Mouse (Mus musculus) midbrain, embryonic 11.5 days (tissue): ENCODE results near the gene Map3k13. TPM values are rescaled to one million over a fixed set of nuclear protein-coding genes. Genes with fewer than 3 reads are reported as not detected.

Experiments
- ATAC-seq: fragments of 200-750 bp; cut with Nextera tagmentation; 2 replicates; pipeline ENCODE4 v1.8.0; 2017; ENCODE audit warnings: moderate TSS enrichment, moderate library complexity; ENCODE audit not compliant: low FRiP score
- DNase-seq: peaks from one replicate; pipeline ENCODE4 v3.0.0; 2015; ENCODE audit warnings: low spot score; ENCODE audit errors: missing footprints
- H3K27ac ChIP-seq: fragments of 300-500 bp; sonication (generic); 2 replicates; pipeline ENCODE4 v1.5.1; 2014; ENCODE audit warnings: low read depth, low read length
- H3K27me3 ChIP-seq: fragments of 300-500 bp; sonication (generic); 2 replicates; pipeline ENCODE4 v1.6.1; 2014; ENCODE audit warnings: mild to moderate bottlenecking, low read length, moderate library complexity, mixed read lengths; ENCODE audit not compliant: control insufficient read depth, insufficient read depth
- H3K36me3 ChIP-seq: fragments of 300-500 bp; sonication (generic); 2 replicates; pipeline ENCODE4 v1.6.1; 2014; ENCODE audit warnings: mild to moderate bottlenecking, low read length, moderate library complexity, mixed read lengths; ENCODE audit not compliant: control insufficient read depth, insufficient read depth
- H3K4me1 ChIP-seq: fragments of 300-500 bp; sonication (generic); 2 replicates; pipeline ENCODE4 v1.6.1; 2014; ENCODE audit warnings: low read length; ENCODE audit not compliant: control insufficient read depth, insufficient read depth
- H3K4me2 ChIP-seq: fragments of 300-500 bp; sonication (generic); 2 replicates; pipeline ENCODE4 v1.6.1; 2014; ENCODE audit warnings: mild to moderate bottlenecking, moderate library complexity
- H3K4me3 ChIP-seq: fragments of 300-500 bp; sonication (generic); 2 replicates; pipeline ENCODE4 v1.5.1; 2014; ENCODE audit warnings: low read depth, low read length
- H3K9ac ChIP-seq: fragments of 300-500 bp; sonication (generic); 2 replicates; pipeline ENCODE4 v1.6.1; 2014; ENCODE audit warnings: low read length
- H3K9me3 ChIP-seq: fragments of 300-500 bp; sonication (generic); 2 replicates; pipeline ENCODE4 v1.6.1; 2016; ENCODE audit warnings: low read length; ENCODE audit not compliant: control insufficient read depth
- WGBS: fragments of 180-500 bp; shearing (Covaris S2); extraction: QIAGEN DNeasy Blood & Tissue Kit; methylation state at CpG from one replicate; pipeline ENCODE4 v1.1.7; 2014; 5-methylcytosine and 5-hydroxymethylcytosine counted together
- polyA plus RNA-seq: library from polyadenylated mRNA; unstranded; fragments of >200 nt; fragmentation: Nextera tagmentation; extraction: Ambion mirVana; gene quantifications from 2 replicates; pipeline ENCODE4 v1.2.1, GENCODE M21; 2014

Map3k13 gene
- polyA plus RNA-seq, 1 experiment from 2014 or later: 5.1 TPM

DNA sequence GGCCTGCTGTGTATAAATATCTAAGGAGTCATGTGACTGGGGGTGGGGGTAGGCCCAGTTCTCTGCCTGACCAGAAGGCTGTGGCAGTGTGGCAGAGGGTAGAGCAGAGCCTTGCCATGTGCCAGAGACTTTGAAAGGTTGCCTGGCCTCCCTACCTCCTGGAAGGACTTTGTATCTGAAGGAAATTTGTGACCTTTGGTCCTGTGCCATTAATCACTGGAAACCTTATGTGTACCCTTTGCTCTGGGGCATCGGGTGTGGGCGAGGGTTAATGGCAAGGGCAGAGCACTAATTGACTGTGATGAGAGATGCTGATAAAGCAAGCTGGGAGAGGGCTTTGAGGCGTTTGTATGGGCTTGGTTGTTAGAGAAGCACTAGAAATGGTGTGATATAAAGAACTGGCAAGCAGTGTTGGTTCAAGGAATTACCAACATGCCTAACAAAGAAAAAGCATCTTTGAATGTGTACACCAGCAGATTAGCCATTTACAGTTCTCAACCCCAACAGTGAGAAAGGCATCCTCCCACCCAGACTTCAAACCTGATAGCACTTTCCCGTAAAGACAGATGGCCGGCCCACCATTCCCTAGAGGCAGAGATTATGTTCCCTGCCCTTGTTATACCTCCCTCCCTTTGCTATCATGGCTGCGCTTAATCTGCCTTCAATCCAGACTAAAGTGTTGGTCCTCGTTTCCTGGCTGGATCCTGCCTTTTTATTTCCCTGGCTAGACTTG, 71.3 kb downstream of the Map3k13 start:
- DNase-seq (no peak), ATAC-seq (0 out of 2 replicates have a peak, but pooled peaks have one; percentile 47)
- no peaks in the 10 kb centered on the region for H3K9me3 ChIP-seq
- no peak overlapping the region for H3K4me3 ChIP-seq
- WGBS: 55% methylated on average over 7 of the region's 7 CpGs
- no peak overlapping the region for H3K9ac ChIP-seq
- no peaks in the 10 kb centered on the region for H3K27me3 ChIP-seq
- peak overlapping the region; percentile 62 for H3K27ac ChIP-seq
- H3K4me1 ChIP-seq: peaks cover 4% of the 10 kb centered on the region; the same call in 1 of the 2 replicates
- H3K4me2 ChIP-seq: no peak overlapping the region
- H3K36me3 ChIP-seq: no peaks in the 10 kb centered on the region

DNA sequence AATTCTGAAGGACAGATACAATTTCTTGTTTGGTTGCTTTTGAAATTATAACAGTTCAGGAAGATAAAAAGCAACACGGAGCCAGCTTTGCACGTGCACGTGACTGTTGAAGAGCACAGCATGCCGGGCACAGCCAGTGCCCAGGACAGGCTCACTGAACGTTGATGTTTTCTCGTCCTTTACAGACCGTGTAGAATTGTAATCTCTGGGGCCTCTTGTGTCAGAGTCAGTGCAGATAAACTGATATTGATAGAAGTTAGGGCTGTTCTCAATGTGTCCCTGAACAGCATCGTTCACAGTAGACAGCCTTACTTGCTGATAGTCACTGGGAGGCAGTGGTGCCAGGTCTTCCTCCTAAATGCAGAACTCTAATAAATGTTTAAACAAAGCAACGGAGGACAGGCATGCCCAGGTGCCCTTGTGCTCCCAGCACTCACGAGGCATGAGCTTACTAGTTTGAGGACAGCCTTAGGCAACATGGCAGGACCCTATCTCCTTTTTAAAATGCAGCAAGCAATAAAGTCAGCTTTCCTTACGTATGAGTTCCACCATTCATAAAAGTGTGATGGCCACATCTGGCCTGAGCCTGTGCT, 71.9 kb downstream of the Map3k13 start:
- no peaks in the 10 kb centered on the region for H3K9me3 ChIP-seq
- peak overlapping the region; percentile 62 for H3K27ac ChIP-seq
- no peak overlapping the region for H3K4me3 ChIP-seq
- 80% methylated on average over 11 of the region's 11 CpGs for WGBS
- peaks cover 4% of the 10 kb centered on the region; the same call in 1 of the 2 replicates for H3K4me1 ChIP-seq
- H3K4me2 ChIP-seq: no peak overlapping the region
- no peak overlapping the region for H3K9ac ChIP-seq
- ATAC-seq (no peak), DNase-seq (no peak)
- H3K27me3 ChIP-seq: no peaks in the 10 kb centered on the region
- no peaks in the 10 kb centered on the region for H3K36me3 ChIP-seq

DNA sequence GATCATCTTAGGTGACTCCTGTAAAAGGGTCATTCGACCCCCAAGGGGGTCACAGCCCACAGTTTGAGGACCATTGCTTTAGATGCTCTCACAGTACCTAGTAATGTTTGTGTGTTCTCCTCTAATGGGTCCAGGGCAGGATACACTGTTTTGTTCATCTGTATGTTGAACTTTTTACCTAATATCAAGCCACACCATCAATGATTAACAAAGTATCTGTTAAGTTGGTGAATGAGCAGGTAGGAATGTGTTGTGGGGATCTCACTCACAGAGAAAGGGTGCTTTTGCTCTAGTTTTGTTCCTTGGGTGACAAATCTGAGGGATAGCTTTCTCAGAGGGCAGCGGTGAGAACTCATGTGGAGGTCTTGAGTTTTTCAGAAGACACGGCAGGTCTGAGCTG, 73.6 kb downstream of the Map3k13 start:
- DNase-seq (no peak), ATAC-seq (no peak)
- H3K9ac ChIP-seq: no peak overlapping the region
- WGBS: 82% methylated on average over 3 of the region's 3 CpGs
- H3K27ac ChIP-seq: no peak overlapping the region
- H3K9me3 ChIP-seq: no peaks in the 10 kb centered on the region
- H3K4me2 ChIP-seq: no peak overlapping the region
- no peaks in the 10 kb centered on the region for H3K36me3 ChIP-seq
- H3K4me1 ChIP-seq: peaks cover 4% of the 10 kb centered on the region; the same call in 1 of the 2 replicates
- H3K4me3 ChIP-seq: no peak overlapping the region
- no peaks in the 10 kb centered on the region for H3K27me3 ChIP-seq

DNA sequence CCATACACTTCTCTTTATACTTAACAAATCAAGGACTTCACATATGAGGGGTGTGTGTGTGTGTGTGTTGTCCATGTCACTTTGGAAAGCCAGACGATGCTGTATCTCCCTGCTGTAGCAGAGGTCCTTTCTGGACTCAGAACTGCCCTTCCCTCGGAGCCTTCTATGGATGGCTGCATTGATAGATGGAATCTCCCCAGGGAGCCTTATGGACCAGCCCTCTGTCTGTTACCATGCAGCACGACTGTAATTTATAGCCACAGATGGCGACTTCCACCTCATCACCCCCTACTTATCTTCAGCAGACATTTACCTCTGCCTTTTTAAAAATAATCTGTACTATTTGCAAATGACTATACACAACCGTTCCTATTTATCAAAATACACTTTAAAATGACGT, 74.5 kb downstream of the Map3k13 start:
- H3K36me3 ChIP-seq: no peaks in the 10 kb centered on the region
- H3K9ac ChIP-seq: no peak overlapping the region
- DNase-seq (no peak), ATAC-seq (no peak)
- no peak overlapping the region for H3K4me2 ChIP-seq
- peaks cover 4% of the 10 kb centered on the region; the same call in 1 of the 2 replicates for H3K4me1 ChIP-seq
- no peak overlapping the region for H3K4me3 ChIP-seq
- H3K27ac ChIP-seq: no peak overlapping the region
- H3K27me3 ChIP-seq: no peaks in the 10 kb centered on the region
- no peaks in the 10 kb centered on the region for H3K9me3 ChIP-seq
- WGBS: 71% methylated on average over 6 of the region's 6 CpGs

DNA sequence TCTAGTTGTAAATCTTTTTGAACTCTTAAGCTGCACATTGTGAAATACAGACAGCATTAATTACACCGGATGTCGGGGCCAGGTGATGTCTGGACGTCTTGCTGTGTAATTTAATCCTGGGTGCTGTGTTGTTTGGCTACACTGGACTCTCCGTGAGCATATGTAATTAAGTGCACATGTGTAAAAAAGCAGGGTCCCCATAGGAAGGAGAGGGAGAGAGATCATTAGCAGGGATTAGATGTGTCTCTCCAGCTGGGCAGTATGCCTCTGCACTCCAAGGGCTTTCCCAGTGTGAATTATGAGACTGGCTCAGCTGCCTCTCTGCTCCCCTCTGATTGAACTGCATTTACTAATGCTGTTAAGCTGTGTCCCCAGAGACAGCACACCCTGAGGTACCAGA, 75.7 kb downstream of the Map3k13 start:
- DNase-seq: no peak

DNA sequence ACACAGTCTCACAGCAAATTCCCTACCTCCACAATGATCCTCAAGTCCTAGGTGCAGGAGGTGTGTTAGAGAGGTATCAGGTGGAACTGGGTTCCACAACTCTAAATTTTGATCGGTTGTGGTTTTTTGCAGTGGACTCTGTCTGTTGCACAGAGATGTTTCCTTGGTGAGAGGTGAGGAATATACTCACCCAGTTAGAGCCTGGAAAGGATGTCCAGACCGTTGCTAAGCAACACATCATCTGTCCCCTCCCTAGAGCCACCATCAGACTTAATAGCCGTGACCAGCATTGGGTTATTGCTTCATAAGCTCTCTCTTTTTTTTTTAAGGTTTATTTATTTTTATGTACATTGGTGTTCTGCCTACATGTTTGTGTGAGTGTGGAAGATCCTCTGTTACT, 83.6 kb downstream of the Map3k13 start:
- no peak for ATAC-seq
- peak; percentile 73 for DNase-seq
- H3K4me3 ChIP-seq: no peak overlapping the region
- H3K4me1 ChIP-seq: peaks cover 2% of the 10 kb centered on the region
- no peaks in the 10 kb centered on the region for H3K36me3 ChIP-seq
- no peak overlapping the region for H3K4me2 ChIP-seq
- no peak overlapping the region for H3K27ac ChIP-seq
- WGBS: 88% methylated on average over 3 of the region's 3 CpGs
- H3K9ac ChIP-seq: no peak overlapping the region
- H3K9me3 ChIP-seq: no peaks in the 10 kb centered on the region
- no peaks in the 10 kb centered on the region for H3K27me3 ChIP-seq

More for the DNA sequence above, 75.7 kb downstream of the Map3k13 start:
- H3K4me3 ChIP-seq: no peak overlapping the region
- ATAC-seq: peak; percentile 89
- peaks cover 4% of the 10 kb centered on the region; the same call in 1 of the 2 replicates for H3K4me1 ChIP-seq
- no peak overlapping the region for H3K4me2 ChIP-seq
- H3K9me3 ChIP-seq: no peaks in the 10 kb centered on the region
- no peaks in the 10 kb centered on the region for H3K36me3 ChIP-seq
- no peak overlapping the region; the same call in 1 of the 2 replicates for H3K27ac ChIP-seq
- H3K27me3 ChIP-seq: no peaks in the 10 kb centered on the region
- 47% methylated on average over 4 of the region's 4 CpGs for WGBS
- H3K9ac ChIP-seq: no peak overlapping the region

DNA sequence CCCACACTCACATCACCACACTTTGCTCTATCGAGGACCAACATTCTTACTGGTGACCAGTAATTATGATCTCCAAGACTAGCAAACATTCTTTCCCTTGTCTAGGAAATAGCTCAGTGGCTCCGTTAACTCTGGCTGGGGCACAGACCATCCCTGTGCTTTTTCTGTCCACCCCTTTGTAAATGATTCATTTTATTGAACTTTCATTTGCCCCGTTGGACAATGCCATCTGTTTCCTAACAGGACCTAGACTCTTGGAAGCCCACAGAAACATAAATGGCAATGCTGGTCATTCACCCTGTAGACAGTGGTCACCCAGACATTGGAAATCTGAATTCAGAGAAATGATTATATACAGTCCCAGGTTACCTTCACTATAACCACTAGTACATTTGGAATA, 84.7 kb downstream of the Map3k13 start:
- Histone ChIP-seq H3K4me3 (no peak overlapping the region), H3K9ac (no peak overlapping the region), H3K4me1 (peaks cover 2% of the 10 kb centered on the region), H3K36me3 (no peaks in the 10 kb centered on the region), H3K27me3 (no peaks in the 10 kb centered on the region), H3K27ac (no peak overlapping the region), H3K4me2 (no peak overlapping the region), H3K9me3 (no peaks in the 10 kb centered on the region)
- 90% methylated on average over 3 of the region's 3 CpGs for WGBS
- DNase-seq (no peak), ATAC-seq (no peak)

DNA sequence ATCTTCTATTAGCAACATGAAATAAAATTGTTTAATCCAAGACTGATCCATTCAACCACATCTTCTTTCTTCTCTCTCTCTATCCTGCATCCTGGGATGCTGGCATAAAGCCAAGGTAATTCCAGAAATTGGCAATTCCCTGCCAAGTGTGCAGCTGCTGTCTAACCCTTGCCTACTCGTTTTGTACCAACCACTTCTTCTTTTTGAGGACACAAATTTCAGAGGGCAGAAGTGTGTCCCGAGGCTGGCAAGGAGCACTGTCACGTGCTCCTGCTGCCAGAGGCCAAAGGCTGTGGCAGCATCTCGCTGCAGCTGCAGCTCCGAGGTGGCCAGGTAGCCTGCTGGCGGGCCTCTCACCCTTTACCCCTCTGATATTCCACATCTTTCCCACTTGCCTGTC, 87.0 kb downstream of the Map3k13 start:
- 59% methylated on average over 6 of the region's 6 CpGs for WGBS
- DNase-seq (peak; percentile 8), ATAC-seq (no peak)
- Histone ChIP-seq H3K27ac (no peak overlapping the region), H3K4me3 (no peak overlapping the region), H3K4me1 (peaks cover 2% of the 10 kb centered on the region), H3K4me2 (no peak overlapping the region), H3K36me3 (no peaks in the 10 kb centered on the region), H3K9ac (no peak overlapping the region), H3K27me3 (no peaks in the 10 kb centered on the region), H3K9me3 (no peaks in the 10 kb centered on the region)

DNA sequence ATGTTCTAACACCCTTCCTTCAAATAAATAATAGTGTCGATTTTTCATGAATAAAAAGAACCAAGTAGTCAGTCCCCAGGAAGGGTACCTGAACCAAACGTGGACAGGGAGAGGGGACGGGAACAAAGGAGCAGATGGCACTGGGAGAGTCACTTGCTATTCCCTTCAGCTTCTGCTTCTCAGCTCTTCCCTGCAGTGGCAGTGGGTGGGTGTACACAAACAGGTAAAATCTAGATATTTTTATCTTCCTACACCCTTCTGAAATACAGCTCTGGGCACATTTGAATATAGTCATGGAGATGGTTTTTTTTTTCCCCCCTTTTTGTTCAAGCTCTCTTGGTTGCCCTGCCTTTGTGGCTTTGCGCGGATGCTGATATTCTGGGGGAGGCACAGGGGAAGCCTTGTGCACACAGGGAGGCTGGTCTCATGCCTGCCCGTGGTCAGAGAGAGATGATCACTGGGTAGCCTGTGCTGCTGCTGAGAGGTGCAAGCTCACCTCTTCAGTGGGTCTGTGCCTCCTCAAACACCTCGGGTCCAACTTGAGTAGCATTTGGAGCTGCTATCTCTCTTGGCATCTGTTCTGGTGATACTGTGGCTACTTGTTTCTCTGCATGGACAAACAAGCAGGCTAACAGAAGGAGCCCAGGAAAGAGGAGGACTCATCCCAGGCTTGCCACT, 87.6 kb downstream of the Map3k13 start:
- Histone ChIP-seq H3K9me3 (no peaks in the 10 kb centered on the region), H3K9ac (no peak overlapping the region), H3K36me3 (no peaks in the 10 kb centered on the region), H3K4me2 (no peak overlapping the region), H3K27me3 (no peaks in the 10 kb centered on the region), H3K27ac (no peak overlapping the region), H3K4me1 (peaks cover 2% of the 10 kb centered on the region), H3K4me3 (no peak overlapping the region)
- DNase-seq: peak; percentile 79
- no peak for ATAC-seq
- WGBS: 76% methylated on average over 7 of the region's 7 CpGs
